Mouse (Mus musculus) embryonic facial prominence, embryonic 11.5 days (tissue): ENCODE measurements around the gene Ctnna2. TPM values are rescaled to one million over a fixed set of nuclear protein-coding genes. Genes with fewer than 3 reads are reported as not detected.

Source experiments
- ATAC-seq: fragments of 200-750 bp; cut with Nextera tagmentation; replicated peaks from 2 replicates; pipeline ENCODE4 v1.8.0; 2017; ENCODE audit warnings: low read depth; ENCODE audit not compliant: insufficient number of reproducible peaks, low FRiP score, low TSS enrichment
- DNase-seq: peaks from one replicate; pipeline ENCODE4 v3.0.0-alpha.2; 2015; ENCODE audit warnings: low spot score
- H3K27ac ChIP-seq: fragments of 300-500 bp; sonication (generic); replicated peaks from 2 replicates; pipeline ENCODE4 v1.5.1; 2014; ENCODE audit warnings: mild to moderate bottlenecking, low read depth, low read length, control low read depth
- H3K27me3 ChIP-seq: fragments of 300-500 bp; sonication (generic); 2 replicates; pipeline ENCODE4 v1.6.1; 2014; ENCODE audit warnings: mild to moderate bottlenecking, low read length, moderate library complexity, mixed read lengths; ENCODE audit not compliant: control insufficient read depth, insufficient read depth
- H3K36me3 ChIP-seq: fragments of 300-500 bp; sonication (generic); replicated peaks from 2 replicates; pipeline ENCODE4 v1.6.1; 2014; ENCODE audit warnings: low read depth, mild to moderate bottlenecking, low read length, moderate library complexity, mixed read lengths; ENCODE audit not compliant: control insufficient read depth, insufficient read depth
- H3K4me1 ChIP-seq: fragments of 300-500 bp; sonication (generic); 2 replicates; pipeline ENCODE4 v1.6.1; 2014; ENCODE audit warnings: low read length, mixed read lengths; ENCODE audit not compliant: control insufficient read depth, insufficient read depth
- H3K4me2 ChIP-seq: fragments of 300-500 bp; sonication (generic); 2 replicates; pipeline ENCODE4 v1.6.1; 2014; ENCODE audit warnings: low read depth, mild to moderate bottlenecking, control low read depth, low read length, moderate library complexity
- H3K4me3 ChIP-seq: fragments of 300-500 bp; sonication (generic); 2 replicates; pipeline ENCODE4 v1.5.1; 2014; ENCODE audit warnings: low read depth, low read length, control low read depth
- H3K9ac ChIP-seq: fragments of 300-500 bp; sonication (generic); replicated peaks from 2 replicates; pipeline ENCODE4 v1.6.1; 2014; ENCODE audit warnings: mild to moderate bottlenecking, control low read depth, low read length
- H3K9me3 ChIP-seq: fragments of 300-500 bp; sonication (generic); replicated peaks from 2 replicates; pipeline ENCODE4 v1.6.1; 2016; ENCODE audit warnings: mild to moderate bottlenecking, low read length, inconsistent platforms, mixed read lengths; ENCODE audit not compliant: control insufficient read depth
- WGBS: fragments of 180-500 bp; shearing (Covaris S2); extraction: QIAGEN DNeasy Blood & Tissue Kit; methylation state at CpG from one replicate; pipeline ENCODE4 v1.1.7; 2014; 5-methylcytosine and 5-hydroxymethylcytosine counted together
- polyA plus RNA-seq: library from polyadenylated mRNA; unstranded; fragments of >200 nt; fragmentation: Nextera tagmentation; extraction: Ambion mirVana; gene quantifications from 2 replicates; pipeline ENCODE4 v1.2.1, GENCODE M21; 2014

Ctnna2 gene
- polyA plus RNA-seq, 1 experiment from 2014 or later = 13.7 TPM

GRCm38 (mm10) chr6:77633997-77634396 is 345.5 kb downstream of the Ctnna2 start:
- no peak for ATAC-seq
- 35% methylated on average over 9 of the region's 9 CpGs for WGBS

GRCm38 (mm10) chr6:77628573-77629192 is 350.8 kb downstream of the Ctnna2 start:
- no peaks in the 10 kb centered on the region for H3K27me3 ChIP-seq
- no peaks in the 10 kb centered on the region for H3K9me3 ChIP-seq
- no peak overlapping the region for H3K4me2 ChIP-seq
- peak; percentile 61 for DNase-seq
- ATAC-seq = 0 out of 2 replicates have a peak, but pooled peaks have one; percentile 59
- H3K9ac ChIP-seq = no peak overlapping the region
- 54% methylated on average over 7 of the region's 7 CpGs for WGBS
- H3K36me3 ChIP-seq = no peaks in the 10 kb centered on the region
- H3K27ac ChIP-seq = no peak overlapping the region
- H3K4me3 ChIP-seq = no peak overlapping the region
- H3K4me1 ChIP-seq = no peaks in the 10 kb centered on the region

More at GRCm38 (mm10) chr6:77633997-77634396, 345.5 kb downstream of the Ctnna2 start:
- no peak overlapping the region for H3K9ac ChIP-seq
- no peak overlapping the region for H3K27ac ChIP-seq
- H3K9me3 ChIP-seq = no peaks in the 10 kb centered on the region
- H3K4me3 ChIP-seq = no peak overlapping the region
- H3K4me1 ChIP-seq = no peaks in the 10 kb centered on the region
- peak; percentile 71 for DNase-seq
- H3K4me2 ChIP-seq = no peak overlapping the region
- no peaks in the 10 kb centered on the region for H3K27me3 ChIP-seq
- H3K36me3 ChIP-seq = no peaks in the 10 kb centered on the region

GRCm38 (mm10) chr6:77604642-77605392 is 374.7 kb downstream of the Ctnna2 start:
- no peaks in the 10 kb centered on the region for H3K27me3 ChIP-seq
- DNase-seq = no peak
- no peaks in the 10 kb centered on the region for H3K4me1 ChIP-seq
- 91% methylated on average over 14 of the region's 14 CpGs for WGBS
- no peak overlapping the region for H3K4me3 ChIP-seq
- H3K36me3 ChIP-seq = no peaks in the 10 kb centered on the region
- H3K4me2 ChIP-seq = no peak overlapping the region
- ATAC-seq = no peak
- H3K27ac ChIP-seq = no peak overlapping the region
- no peaks in the 10 kb centered on the region for H3K9me3 ChIP-seq
- no peak overlapping the region for H3K9ac ChIP-seq

GRCm38 (mm10) chr6:77603914-77604313 is 375.6 kb downstream of the Ctnna2 start:
- no peak overlapping the region for H3K4me2 ChIP-seq
- WGBS = 29% methylated on average over 1 of the region's 1 CpGs
- no peaks in the 10 kb centered on the region for H3K4me1 ChIP-seq
- DNase-seq (no peak), ATAC-seq (no peak)
- no peak overlapping the region for H3K9ac ChIP-seq
- no peaks in the 10 kb centered on the region for H3K27me3 ChIP-seq
- no peaks in the 10 kb centered on the region for H3K9me3 ChIP-seq
- H3K27ac ChIP-seq = no peak overlapping the region
- no peak overlapping the region for H3K4me3 ChIP-seq
- H3K36me3 ChIP-seq = no peaks in the 10 kb centered on the region

- no peaks in the 10 kb centered on the region for H3K36me3 ChIP-seq
- ATAC-seq (no peak; the same call in 1 of the 2 replicates), DNase-seq (peak; percentile 51)
- no peaks in the 10 kb centered on the region for H3K27me3 ChIP-seq
- no peak overlapping the region for H3K9ac ChIP-seq
- WGBS = 54% methylated on average over 2 of the region's 2 CpGs
- no peaks in the 10 kb centered on the region for H3K4me1 ChIP-seq
- no peaks in the 10 kb centered on the region for H3K9me3 ChIP-seq
- H3K27ac ChIP-seq = no peak overlapping the region
- no peak overlapping the region for H3K4me3 ChIP-seq
- H3K4me2 ChIP-seq = no peak overlapping the region
Measured at GRCm38 (mm10) chr6:77599244-77599643, 380.3 kb downstream of the Ctnna2 start.

GRCm38 (mm10) chr6:77582568-77582967 is 396.9 kb downstream of the Ctnna2 start:
- no peak overlapping the region for H3K9ac ChIP-seq

GRCm38 (mm10) chr6:77580926-77581325 is 398.6 kb downstream of the Ctnna2 start:
- Histone ChIP-seq H3K27ac (no peak overlapping the region), H3K27me3 (no peaks in the 10 kb centered on the region), H3K36me3 (no peaks in the 10 kb centered on the region), H3K4me1 (no peaks in the 10 kb centered on the region), H3K4me3 (no peak overlapping the region), H3K9ac (no peak overlapping the region), H3K9me3 (no peaks in the 10 kb centered on the region), H3K4me2 (no peak overlapping the region)
- no peak for ATAC-seq
- DNase-seq = no peak

More at GRCm38 (mm10) chr6:77582568-77582967, 396.9 kb downstream of the Ctnna2 start:
- H3K9me3 ChIP-seq = no peaks in the 10 kb centered on the region
- no peak overlapping the region for H3K4me2 ChIP-seq
- no peaks in the 10 kb centered on the region for H3K36me3 ChIP-seq
- peak; percentile 62 for DNase-seq
- WGBS = 42% methylated on average over 4 of the region's 4 CpGs
- no peaks in the 10 kb centered on the region for H3K27me3 ChIP-seq
- no peaks in the 10 kb centered on the region for H3K4me1 ChIP-seq
- no peak overlapping the region for H3K4me3 ChIP-seq
- ATAC-seq = no peak
- no peak overlapping the region for H3K27ac ChIP-seq

- no peak overlapping the region for H3K27ac ChIP-seq
- no peak overlapping the region for H3K4me3 ChIP-seq
- ATAC-seq (no peak), DNase-seq (peak; percentile 43)
- H3K27me3 ChIP-seq = no peaks in the 10 kb centered on the region
- H3K9me3 ChIP-seq = no peaks in the 10 kb centered on the region
- no peak overlapping the region for H3K4me2 ChIP-seq
- H3K4me1 ChIP-seq = no peaks in the 10 kb centered on the region
- 60% methylated on average over 1 of the region's 1 CpGs for WGBS
- H3K9ac ChIP-seq = no peak overlapping the region
- no peaks in the 10 kb centered on the region for H3K36me3 ChIP-seq
Measured at GRCm38 (mm10) chr6:77578612-77579011, 400.9 kb downstream of the Ctnna2 start.
